Mouse (Mus musculus): ENCODE results near the gene Plcb1.

DNA sequence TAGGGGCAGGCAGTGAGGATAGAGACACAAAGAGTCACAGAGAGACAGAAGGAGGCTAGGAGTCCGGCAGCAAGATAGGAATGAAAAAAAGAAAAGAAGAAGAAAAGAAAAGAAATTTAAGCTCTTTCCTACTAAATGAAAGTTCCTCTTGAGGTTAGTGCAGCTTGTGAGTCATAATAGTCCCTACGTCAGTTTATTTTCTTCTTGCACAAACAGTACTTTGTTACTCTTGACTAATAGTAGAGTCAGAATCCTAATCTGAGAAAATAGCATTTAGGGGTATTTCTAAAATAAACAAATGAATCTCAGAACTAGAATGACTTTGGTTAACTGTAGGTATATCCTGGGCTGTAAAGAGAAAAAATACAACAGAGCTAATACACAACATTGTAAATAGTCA lies 21.4 kb upstream of the Plcb1 start:
- no peak for TF ChIP-seq CTCF (IDR thresholded peaks at IDR 0.05; ENCODE audit: control insufficient read depth, insufficient read depth, insufficient read length)
- TF ChIP-seq MYOD1 (IDR thresholded peaks at IDR 0.05; ENCODE audit: control insufficient read depth, insufficient read length, low read depth), result no peak
- TF ChIP-seq USF1 (IDR thresholded peaks at IDR 0.05; ENCODE audit: low read depth), result no peak
- no peak for TF ChIP-seq MAX (IDR thresholded peaks at IDR 0.05)
- no peak for TF ChIP-seq MYOG (IDR thresholded peaks at IDR 0.05; ENCODE audit: control insufficient read depth, extremely low read depth, insufficient read length)
- peak; percentile 65 for TF ChIP-seq FOSL1 (IDR thresholded peaks at IDR 0.05; ENCODE audit: insufficient read depth, low read length, poor library complexity, severe bottlenecking)
- TF ChIP-seq CEBPB (IDR thresholded peaks at IDR 0.05; ENCODE audit: low read depth), result peak; percentile 91
